Mouse (Mus musculus) kidney, postnatal 14 days (tissue): ENCODE results near the gene Tyr.

Experiments used
- DNase-seq: peaks from one replicate; pipeline ENCODE4 v3.0.0; 2022; ENCODE audit warnings: mixed read lengths

The Tyr gene

GRCm38 (mm10) chr7:87493412-87493811, at the start of gene Tyr:
TSS of gene Tyr (minus strand) at chr7:87493512.
- no peak for DNase-seq

- DNase-seq = no peak
Measured at GRCm38 (mm10) chr7:87539031-87539430, 45.7 kb upstream of the Tyr start.

GRCm38 (mm10) chr7:87494124-87494682, 891 bp upstream of the Tyr start:
- no peak for DNase-seq

GRCm38 (mm10) chr7:87488024-87488423, 5.3 kb downstream of the Tyr start:
- no peak for DNase-seq

GRCm38 (mm10) chr7:87413271-87413670, 80.0 kb downstream of the Tyr start:
- no peak for DNase-seq

- peak; percentile 23 for DNase-seq
Measured at GRCm38 (mm10) chr7:87411373-87411772, 81.9 kb downstream of the Tyr start.

- DNase-seq = no peak
Measured at GRCm38 (mm10) chr7:87397023-87397422, 96.3 kb downstream of the Tyr start.

GRCm38 (mm10) chr7:87374935-87375334, 118.4 kb downstream of the Tyr start:
- DNase-seq = no peak
